ENCODE assay signal across 7 mouse cellular contexts in genomic region chr11:98944897-98945604, GRCm38 (mm10). TPM values are rescaled to one million over a fixed set of nuclear protein-coding genes. Genes with fewer than 3 reads are reported as not detected.
A peak's percentile ranks its signal among the peaks of the same experiment; 100 is the strongest.
DNase-seq lines count a peak whose midpoint lies in the region; ATAC-seq and TF ChIP-seq lines count a peak whose summit lies in the region.

No protein-coding gene starts in this region.

- DNase-seq in lung, adult 2 months, result no peak
- DNase-seq in embryonic facial prominence, embryonic 10.5 days (ENCODE audit: low spot score), result peak; percentile 21
- DNase-seq in kidney, postnatal 10 days, result peak; percentile 33
- DNase-seq in thymus, adult 2 months, result peak; percentile 66
- DNase-seq in cerebellum, postnatal 14 days, result no peak
- no peak for DNase-seq in adrenal gland, adult 18-20 months (ENCODE audit: low spot score in 2 of 2)

- no peak for TF ChIP-seq CTCF in lung, adult 2 months (IDR thresholded peaks at IDR 0.05; ENCODE audit: insufficient read depth, low read length)
- TF ChIP-seq CTCF in thymus, adult 2 months (IDR thresholded peaks at IDR 0.05; ENCODE audit: borderline replicate concordance, control insufficient read depth, extremely low read depth, insufficient read depth, low read length, poor library complexity), result no peak

- H3K4me2 ChIP-seq in lung, embryonic 16.5 days (ENCODE audit: low read depth, low read length), result peak overlapping the region; percentile 83; the same call in 1 of the 2 replicates

- TF ChIP-seq POLR2A in lung, adult 2 months (IDR thresholded peaks at IDR 0.05; ENCODE audit: borderline replicate concordance, extremely low read depth, low read depth, low read length), result no peak
- TF ChIP-seq POLR2A in thymus, adult 2 months (IDR thresholded peaks at IDR 0.05; ENCODE audit: control insufficient read depth, extremely low read depth, insufficient read depth, low read length, poor library complexity), result peak; percentile 23; the same call in 1 of the 2 replicates

- H3K4me1 ChIP-seq in lung, embryonic 16.5 days (replicated peaks; ENCODE audit: control insufficient read depth, insufficient read depth, low read length), result peaks cover 77% of the 10 kb centered on the region
- peaks cover 55% of the 10 kb centered on the region for H3K4me1 ChIP-seq in lung, adult 2 months (ENCODE audit: control insufficient read depth, insufficient read depth, low read length)
- H3K4me1 ChIP-seq in embryonic facial prominence, embryonic 10.5 days, result peaks cover 93% of the 10 kb centered on the region
- H3K4me1 ChIP-seq in thymus, adult 2 months (replicated peaks; ENCODE audit: control insufficient read depth, insufficient read depth, low read length), result peaks cover 89% of the 10 kb centered on the region

- 24% methylated on average over 11 of the region's 11 CpGs for WGBS in lung, embryonic 16.5 days
- WGBS in lung, adult 2 months, result 29% methylated on average over 11 of the region's 11 CpGs
- 22% methylated on average over 11 of the region's 11 CpGs for WGBS in embryonic facial prominence, embryonic 10.5 days
- WGBS in thymus, adult 2 months, result 24% methylated on average over 11 of the region's 11 CpGs

- H3K9me3 ChIP-seq in lung, embryonic 16.5 days (ENCODE audit: control insufficient read depth, low read length), result no peaks in the 10 kb centered on the region
- H3K9me3 ChIP-seq in embryonic facial prominence, embryonic 10.5 days, result no peaks in the 10 kb centered on the region

- no peaks in the 10 kb centered on the region for H3K27me3 ChIP-seq in lung, embryonic 16.5 days (ENCODE audit: control insufficient read depth, insufficient read depth, low read depth, low read length)
- H3K27me3 ChIP-seq in embryonic facial prominence, embryonic 10.5 days (replicated peaks; ENCODE audit: low read depth, poor library complexity, severe bottlenecking), result no peaks in the 10 kb centered on the region
- H3K27me3 ChIP-seq in thymus, adult 2 months (ENCODE audit: control insufficient read depth, insufficient read depth, low read length), result no peaks in the 10 kb centered on the region

- H3K9ac ChIP-seq in lung, embryonic 16.5 days (ENCODE audit: low read length), result peak overlapping the region; percentile 53

- H3K27ac ChIP-seq in lung, embryonic 16.5 days (ENCODE audit: low read length), result peak overlapping the region; percentile 98
- H3K27ac ChIP-seq in embryonic facial prominence, embryonic 10.5 days (replicated peaks), result peak overlapping the region; percentile 94
- peak overlapping the region; percentile 90 for H3K27ac ChIP-seq in thymus, adult 2 months (ENCODE audit: control insufficient read depth, insufficient read depth, low read length)

- ATAC-seq in lung, embryonic 16.5 days (ENCODE audit: low read depth), result no peak

- H3K36me3 ChIP-seq in lung, embryonic 16.5 days (ENCODE audit: control insufficient read depth, insufficient read depth, low read length), result no peaks in the 10 kb centered on the region; the same call in 1 of the 2 replicates
- H3K36me3 ChIP-seq in embryonic facial prominence, embryonic 10.5 days (replicated peaks), result peaks cover 29% of the 10 kb centered on the region
- no peaks in the 10 kb centered on the region for H3K36me3 ChIP-seq in thymus, adult 2 months (ENCODE audit: control insufficient read depth, insufficient read depth, low read length)

- H3K4me3 ChIP-seq in lung, embryonic 16.5 days (ENCODE audit: low read length), result no peak overlapping the region
- no peak overlapping the region for H3K4me3 ChIP-seq in lung, adult 2 months (replicated peaks; ENCODE audit: extremely low read depth, low read depth, low read length)
- H3K4me3 ChIP-seq in embryonic facial prominence, embryonic 10.5 days, result peak overlapping the region; percentile 88
- no peak overlapping the region for H3K4me3 ChIP-seq in thymus, adult 2 months (ENCODE audit: control insufficient read depth, insufficient read depth, low read length)

RNA-seq across cellular contexts. Expression of gene Rara, which starts 17.4 kb away (rescaled TPM):
- 35.4 and 37.2 TPM in 2 replicates for polyA plus RNA-seq in lung, embryonic 16.5 days (2015; fragmentation: Nextera tagmentation; extraction: Ambion mirVana)
- polyA plus RNA-seq in lung, adult 2 months (2012; rRNA removed), result 59.0 and 62.2 TPM in 2 replicates
- polyA plus RNA-seq in embryonic facial prominence, embryonic 10.5 days (2016; fragmentation: Nextera tagmentation; extraction: Ambion mirVana), result 34.0 and 35.6 TPM in 2 replicates
- 63.5 and 74.1 TPM in 2 replicates for polyA plus RNA-seq in thymus, adult 2 months (2012; rRNA removed)
- 10 to 100 TPM; 16.2 to 16.7 TPM for total RNA-seq in adrenal gland, adult 18-20 months (2021)

RNA-seq across cellular contexts. Expression of gene Cdc6, which starts 37.5 kb away (rescaled TPM):
- 34.0 and 38.3 TPM in 2 replicates for polyA plus RNA-seq in lung, embryonic 16.5 days (2015; fragmentation: Nextera tagmentation; extraction: Ambion mirVana)
- polyA plus RNA-seq in lung, adult 2 months (2012; rRNA removed), result 0.16 and 0.25 TPM in 2 replicates
- 65.1 and 69.1 TPM in 2 replicates for polyA plus RNA-seq in embryonic facial prominence, embryonic 10.5 days (2016; fragmentation: Nextera tagmentation; extraction: Ambion mirVana)
- polyA plus RNA-seq in thymus, adult 2 months (2012; rRNA removed), result 8.4 and 12.2 TPM in 2 replicates
- under 1 TPM; 0.32 to 0.43 TPM for total RNA-seq in adrenal gland, adult 18-20 months (2021)

RNA-seq across cellular contexts. Expression of gene Gjd3, which starts 37.8 kb away (rescaled TPM):
- polyA plus RNA-seq in lung, embryonic 16.5 days (2015; fragmentation: Nextera tagmentation; extraction: Ambion mirVana), result 0.31 TPM in 1 of 2 replicates, not detected in the other
- 0.29 and 0.40 TPM in 2 replicates for polyA plus RNA-seq in lung, adult 2 months (2012; rRNA removed)
- polyA plus RNA-seq in embryonic facial prominence, embryonic 10.5 days (2016; fragmentation: Nextera tagmentation; extraction: Ambion mirVana), result 0.25 TPM in 1 of 2 replicates, not detected in the other
- polyA plus RNA-seq in thymus, adult 2 months (2012; rRNA removed), result 1.3 and 1.9 TPM in 2 replicates
- total RNA-seq in adrenal gland, adult 18-20 months (2021), result not detected

Comparison
In these comparisons a context has a peak if more than half of its experiments do, and no peak if none do; other contexts are left out.
1. DNase-seq: peak in embryonic facial prominence, embryonic 10.5 days (single experiment), kidney, postnatal 10 days (single experiment) and thymus, adult 2 months (single experiment); none in lung, adult 2 months (single experiment), cerebellum, postnatal 14 days (0 of 2) and adrenal gland, adult 18-20 months (0 of 2).
2. Peak in every context shown above with its lines, with median percentiles within 50 percentile points of each other: H3K27ac ChIP-seq.